Mouse (Mus musculus): ENCODE measurements at regions not wholly inside any gene's neighbourhood (a gene's known extent, or its start where the extent isn't known, plus 50 kb on each side); places are given as distances from the start of the nearest gene placed in this dataset.

DNA sequence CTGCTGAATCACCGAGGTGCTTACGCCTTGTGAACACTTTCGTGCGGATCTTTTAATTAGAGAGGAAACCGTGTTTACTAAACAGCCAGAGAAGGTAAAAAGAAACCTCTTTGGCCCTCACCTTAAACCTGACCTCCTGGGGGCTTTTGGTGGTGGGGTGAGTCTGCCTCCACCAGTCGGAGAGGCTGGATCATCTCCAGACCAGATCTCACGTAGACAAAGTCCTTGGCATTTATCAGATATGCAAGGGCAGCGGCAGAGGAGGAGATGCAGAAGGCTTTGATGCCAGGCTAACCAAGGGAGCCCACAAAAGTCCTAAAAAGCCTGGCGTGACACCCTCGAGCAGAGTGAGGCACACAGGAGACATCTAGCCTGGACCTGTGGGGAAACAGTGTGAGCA, 76.7 kb downstream of the Vegfa start:
- TF ChIP-seq CTCF (IDR thresholded peaks at IDR 0.05; ENCODE audit: low read depth, low read length) (no peak), POLR2A (IDR thresholded peaks at IDR 0.05; ENCODE audit: extremely low read depth, insufficient read depth, low read length) (no peak)

Data from liver, adult 2 months (tissue).